Mouse (Mus musculus): ENCODE measurements around the gene Top2a.

Gene Top2a

DNA sequence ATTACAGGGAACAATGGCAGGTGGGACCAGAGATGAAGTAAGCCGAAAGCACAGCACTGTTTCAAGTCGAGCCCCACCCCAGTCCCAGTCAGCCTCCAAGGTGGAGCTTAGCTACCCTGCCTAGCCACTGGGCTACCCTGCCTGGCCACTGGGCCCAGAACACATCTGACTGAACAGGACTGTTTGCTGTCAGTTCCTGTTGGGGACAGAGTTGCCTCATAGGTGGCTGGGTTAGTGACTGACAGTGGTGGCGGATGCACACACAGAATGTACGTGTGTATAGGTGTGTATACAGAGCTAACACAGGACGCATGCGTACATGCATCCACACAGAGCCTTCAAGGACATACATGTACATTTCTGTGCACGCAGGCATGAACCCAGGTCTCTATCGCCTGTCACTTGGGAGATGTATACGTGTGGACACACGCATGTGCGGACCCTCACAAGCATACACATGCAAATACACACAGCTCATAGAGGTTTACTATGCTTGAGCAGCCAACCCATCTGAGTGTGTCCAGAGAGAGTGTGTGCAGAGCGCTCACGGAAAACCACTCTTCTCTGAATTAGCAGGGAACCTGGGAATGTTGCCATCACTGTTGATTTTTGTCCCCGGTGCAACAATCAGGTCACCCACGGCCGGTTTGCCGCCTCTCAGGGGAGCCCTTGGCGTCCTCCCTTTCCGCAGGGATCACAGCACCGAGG is 42.5 kb downstream of the Top2a start:
- DNase-seq = no peak

- no peak for DNase-seq
These were observed 44.6 kb downstream of the Top2a start for GRCm38 (mm10) chr11:98979356-98979755.

DNA sequence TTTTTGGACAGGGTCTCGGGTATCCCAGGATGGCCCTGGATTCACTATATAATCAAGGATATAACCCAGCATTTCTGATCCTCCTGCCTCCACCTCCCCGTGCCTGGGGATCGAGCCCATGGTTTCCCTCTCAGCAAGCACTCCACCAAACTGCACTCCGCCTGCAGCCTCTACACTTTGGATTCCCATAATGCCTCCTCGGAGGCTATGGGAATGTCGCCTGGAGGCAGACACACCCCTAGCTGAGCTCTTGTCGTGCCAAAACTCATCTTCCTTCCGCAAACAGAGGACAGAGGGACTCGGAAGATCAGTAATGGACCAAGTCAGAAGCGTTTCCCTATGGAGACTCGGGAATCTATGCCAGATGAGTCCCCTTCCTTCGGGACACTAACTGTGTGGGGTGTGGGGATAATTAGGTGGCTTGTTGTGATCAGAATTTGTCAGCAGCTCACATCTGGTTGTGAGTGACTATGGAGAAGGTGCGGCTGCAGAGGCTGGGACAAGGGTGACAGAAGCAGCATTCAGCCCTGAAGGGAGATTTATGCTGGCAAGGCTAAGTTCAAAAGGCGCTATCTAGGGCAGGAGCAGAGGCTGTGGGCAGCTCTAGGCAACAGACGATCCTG is 45.4 kb downstream of the Top2a start:
- no peak for DNase-seq

- DNase-seq = peak; percentile 82
These were observed 48.9 kb downstream of the Top2a start for GRCm38 (mm10) chr11:98974871-98975719.

- DNase-seq = no peak
These were observed 49.8 kb downstream of the Top2a start for GRCm38 (mm10) chr11:98974213-98974612.

DNA sequence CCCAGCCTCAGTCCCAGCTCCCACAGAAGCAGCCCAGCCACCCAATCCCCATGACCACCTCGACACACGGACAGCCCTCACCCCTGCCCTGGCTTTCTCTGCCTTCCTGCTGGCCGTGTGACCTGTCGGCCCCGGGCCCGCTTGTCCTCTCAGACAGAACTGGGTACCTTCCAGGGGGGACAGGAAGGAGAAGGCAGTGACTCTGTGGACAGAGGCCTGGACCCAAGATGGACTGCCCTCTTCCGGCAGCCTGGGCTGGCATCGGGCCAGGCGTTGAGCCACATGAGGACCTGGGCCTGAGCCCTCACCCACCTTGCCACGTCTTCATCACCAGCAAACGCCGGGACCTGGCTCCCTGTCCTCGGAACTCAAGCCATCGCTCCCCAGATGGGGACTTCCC is 50.4 kb downstream of the Top2a start:
- no peak for DNase-seq

- DNase-seq = no peak
These were observed 51.1 kb downstream of the Top2a start for GRCm38 (mm10) chr11:98972801-98973360.

GRCm38 (mm10) chr11:98972215-98972614 is 51.8 kb downstream of the Top2a start:
- DNase-seq = peak; percentile 76

GRCm38 (mm10) chr11:98971316-98972031 is 52.5 kb downstream of the Top2a start:
- no peak for DNase-seq

DNA sequence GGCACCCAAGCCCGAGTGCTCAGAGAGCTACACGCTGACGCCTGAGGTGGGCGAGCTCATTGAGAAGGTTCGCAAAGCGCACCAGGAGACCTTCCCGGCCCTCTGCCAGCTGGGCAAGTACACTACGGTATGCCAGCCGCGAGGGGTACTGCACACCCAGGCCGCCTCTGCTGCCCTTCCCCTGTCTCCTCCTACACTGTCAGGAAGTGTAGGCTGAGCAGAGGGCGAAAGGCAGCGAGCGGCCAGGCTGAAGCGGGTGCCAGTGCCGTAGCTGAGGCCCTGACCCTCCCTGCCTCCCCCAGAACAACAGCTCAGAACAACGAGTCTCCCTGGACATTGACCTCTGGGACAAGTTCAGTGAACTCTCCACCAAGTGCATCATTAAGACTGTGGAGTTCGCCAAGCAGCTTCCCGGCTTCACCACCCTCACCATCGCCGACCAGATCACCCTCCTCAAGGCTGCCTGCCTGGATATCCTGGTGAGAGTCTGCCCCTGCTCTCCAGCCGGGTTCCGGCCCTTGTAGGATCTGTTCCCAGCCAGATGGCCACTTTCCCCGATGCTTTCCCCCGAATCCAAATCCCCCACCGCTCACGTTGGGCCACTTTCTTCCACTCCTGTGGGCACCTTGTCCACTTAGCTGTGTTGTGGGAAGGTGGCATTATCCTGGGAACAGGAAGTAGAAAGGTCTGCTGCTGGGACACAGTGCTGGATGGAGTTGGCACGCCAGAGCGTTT is 53.6 kb downstream of the Top2a start:
- no peak for DNase-seq

GRCm38 (mm10) chr11:98969496-98969927 is 54.5 kb downstream of the Top2a start:
- peak; percentile 83 for DNase-seq

DNA sequence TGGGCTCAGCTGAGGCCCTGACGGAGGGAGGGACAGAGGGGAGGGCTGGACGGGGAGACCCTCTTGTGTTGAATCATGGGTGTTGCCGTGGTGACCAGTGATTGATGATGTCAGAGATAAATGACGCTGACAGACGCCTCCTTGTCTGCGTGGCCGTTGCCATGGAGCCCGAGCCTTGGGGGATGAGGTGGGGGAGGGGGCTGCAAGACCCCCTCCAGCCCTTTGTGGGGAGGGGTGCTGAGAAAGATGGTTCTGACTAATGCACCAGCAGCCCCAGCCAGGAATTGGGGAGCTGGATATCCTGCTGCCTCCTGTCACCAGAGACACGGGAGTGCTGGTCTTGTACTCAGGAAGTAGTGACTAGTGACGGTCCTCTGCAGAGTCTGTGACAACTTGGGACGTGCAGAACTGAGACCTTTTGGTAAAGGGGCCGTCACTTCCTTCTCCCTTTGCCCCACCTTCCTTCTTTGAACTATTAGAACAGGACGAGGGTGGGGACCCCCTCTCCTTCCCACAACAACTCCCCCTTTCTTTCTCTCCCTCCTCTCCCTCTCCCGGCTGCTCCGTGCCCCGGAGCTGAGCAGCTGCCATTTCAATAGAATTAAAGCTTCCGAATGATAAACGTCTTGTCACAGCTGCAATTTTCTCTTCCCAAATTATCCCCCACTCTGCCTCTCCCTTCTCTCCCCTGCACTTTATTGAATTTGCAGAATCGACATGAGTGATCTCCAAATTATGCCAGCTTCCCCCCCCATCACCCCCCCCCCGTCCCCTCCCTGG is 55.1 kb downstream of the Top2a start:
- no peak for DNase-seq

DNA sequence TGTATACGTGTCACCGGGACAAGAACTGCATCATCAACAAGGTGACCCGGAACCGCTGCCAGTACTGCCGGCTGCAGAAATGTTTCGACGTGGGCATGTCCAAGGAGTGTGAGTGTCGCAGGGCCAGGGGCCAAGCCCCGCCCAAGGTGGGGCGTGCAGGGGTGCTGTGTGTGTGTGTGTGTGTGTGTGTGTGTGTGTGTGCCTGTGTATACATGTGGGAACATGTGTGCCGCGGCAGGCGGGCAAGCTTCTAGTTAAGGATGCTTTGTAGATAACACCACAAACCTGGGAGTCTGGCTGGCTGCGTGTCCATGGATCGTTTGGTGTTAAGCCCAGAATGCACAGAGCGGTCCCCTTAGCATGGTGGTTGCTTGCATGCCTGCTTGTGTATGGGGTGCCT is 55.9 kb downstream of the Top2a start:
- DNase-seq = no peak

- DNase-seq = peak; percentile 74
These were observed 57.4 kb downstream of the Top2a start for GRCm38 (mm10) chr11:98966499-98967141.

DNA sequence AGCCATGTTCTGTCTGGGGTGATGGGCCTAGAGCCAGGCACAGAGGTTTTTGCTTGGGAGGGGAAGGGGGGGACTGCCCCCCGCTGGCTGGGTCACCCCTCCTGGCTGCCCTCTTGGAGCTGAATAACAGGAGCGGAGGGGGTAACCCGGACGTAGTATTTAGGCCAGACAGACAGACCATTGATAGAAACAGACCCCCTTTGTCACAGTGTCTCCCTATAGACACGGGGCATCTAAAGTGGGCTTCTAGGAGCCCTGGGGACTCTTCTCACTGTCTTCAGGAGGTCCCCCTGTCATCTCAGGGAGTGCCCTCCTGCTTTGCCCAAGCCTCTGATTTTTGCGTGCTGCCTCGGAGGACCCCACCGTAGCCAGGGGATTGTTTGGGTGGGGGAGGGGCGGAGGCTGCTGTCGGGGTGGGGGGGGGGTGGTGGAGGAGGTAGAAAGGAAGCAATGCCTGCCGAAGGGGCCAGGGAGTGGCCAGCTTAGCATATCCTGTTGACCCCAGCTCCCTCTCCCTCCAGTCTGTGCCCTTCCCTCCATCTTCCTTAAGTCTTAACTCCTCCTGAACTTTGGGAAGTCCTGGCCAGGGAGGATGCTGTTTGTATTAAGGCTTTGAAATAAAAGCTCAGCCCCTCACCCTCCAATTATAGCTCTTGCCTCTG is 58.4 kb downstream of the Top2a start:
- DNase-seq = no peak

DNA sequence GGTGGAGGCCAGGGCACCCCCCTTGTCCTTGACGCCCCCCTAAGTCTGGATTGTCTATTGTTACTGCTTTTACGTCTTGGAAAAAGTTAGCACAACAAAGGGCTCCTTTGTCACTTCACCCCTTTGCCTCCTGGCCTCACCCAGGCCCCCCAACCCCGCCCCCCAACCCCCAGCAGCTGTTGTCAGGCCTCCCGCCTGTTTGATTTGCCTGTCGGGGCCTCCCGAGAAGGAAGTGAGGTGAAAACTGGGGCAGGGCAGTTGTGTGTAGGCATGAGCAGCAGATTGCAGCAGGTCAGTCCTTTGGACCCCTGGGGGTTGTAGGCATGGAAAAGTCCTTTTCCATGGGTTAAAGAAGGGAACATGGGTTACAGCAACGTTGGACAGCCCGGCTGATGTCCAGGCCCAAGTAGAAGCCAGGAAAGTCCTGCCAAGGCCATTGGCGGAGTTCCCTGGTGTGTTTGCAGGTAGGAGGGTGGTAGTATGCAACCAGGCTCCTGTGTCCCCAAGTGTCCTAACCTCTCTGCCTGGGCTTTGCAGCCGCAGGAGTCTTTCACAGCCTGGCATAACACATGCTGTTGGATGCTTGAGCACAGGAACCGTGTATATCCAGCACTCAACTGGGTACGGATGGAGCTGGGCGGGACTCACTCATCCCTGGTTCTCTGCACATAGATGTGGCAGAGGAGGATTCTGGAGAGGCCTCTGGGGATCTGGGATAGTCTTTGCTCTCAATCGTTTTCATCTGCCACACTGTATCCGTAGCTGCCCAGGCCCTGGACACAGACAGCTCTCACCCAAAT is 59.2 kb downstream of the Top2a start:
- DNase-seq = no peak

- DNase-seq = no peak
These were observed 59.8 kb downstream of the Top2a start for GRCm38 (mm10) chr11:98964201-98964615.

- DNase-seq = peak; percentile 59
These were observed 60.6 kb downstream of the Top2a start for GRCm38 (mm10) chr11:98963191-98964021.

All from right cerebral cortex, postnatal 25 days (tissue).